Mouse (Mus musculus) adrenal gland, postnatal 10 days (tissue): ENCODE data around the gene Ormdl2. TPM values are rescaled to one million over a fixed set of nuclear protein-coding genes. Genes with fewer than 3 reads are reported as not detected.
"Not testable (repeated sequence)": the region's sequence is repeated elsewhere in the genome, so short reads cannot be mapped to it uniquely, and the experiment has no call there.

Source experiments
- DNase-seq: peaks from one replicate; pipeline ENCODE4 v3.0.0; 2021; ENCODE audit warnings: mixed read lengths
- long read RNA-seq, 2 experiments: library from polyadenylated mRNA; stranded (forward); transcript quantifications; one replicate each; pipeline ENCODE4 v2.0.0; 2021
- total RNA-seq, 2 experiments: library from RNA; stranded (reverse); gene quantifications; 2 replicates each; pipeline ENCODE4 v1.2.3; 2021

The Ormdl2 gene
- total RNA-seq: 10 to 100 TPM; 28.3 to 30.2 TPM
- long read RNA-seq, experiment 1, transcript Ormdl2-201 (4 exons, 1,573 nt): minor isoform, 19 of 57 reads
- long read RNA-seq, experiment 1, transcript Ormdl2-204 (4 exons, 724 nt): major isoform, 21 of 57 reads
- long read RNA-seq, experiment 1, partial matches to known transcripts: 5 of 57 reads
- long read RNA-seq, experiment 1, other reads (novel, unspliced or antisense): 12 of 57 reads
- long read RNA-seq, experiment 2, transcript Ormdl2-204 (4 exons, 724 nt): major isoform, 14 of 34 reads
- long read RNA-seq, experiment 2, transcript Ormdl2-201 (4 exons, 1,573 nt): minor isoform, 10 of 34 reads
- long read RNA-seq, experiment 2, partial matches to known transcripts: 3 of 34 reads
- long read RNA-seq, experiment 2, other reads (novel, unspliced or antisense): 7 of 34 reads

DNA sequence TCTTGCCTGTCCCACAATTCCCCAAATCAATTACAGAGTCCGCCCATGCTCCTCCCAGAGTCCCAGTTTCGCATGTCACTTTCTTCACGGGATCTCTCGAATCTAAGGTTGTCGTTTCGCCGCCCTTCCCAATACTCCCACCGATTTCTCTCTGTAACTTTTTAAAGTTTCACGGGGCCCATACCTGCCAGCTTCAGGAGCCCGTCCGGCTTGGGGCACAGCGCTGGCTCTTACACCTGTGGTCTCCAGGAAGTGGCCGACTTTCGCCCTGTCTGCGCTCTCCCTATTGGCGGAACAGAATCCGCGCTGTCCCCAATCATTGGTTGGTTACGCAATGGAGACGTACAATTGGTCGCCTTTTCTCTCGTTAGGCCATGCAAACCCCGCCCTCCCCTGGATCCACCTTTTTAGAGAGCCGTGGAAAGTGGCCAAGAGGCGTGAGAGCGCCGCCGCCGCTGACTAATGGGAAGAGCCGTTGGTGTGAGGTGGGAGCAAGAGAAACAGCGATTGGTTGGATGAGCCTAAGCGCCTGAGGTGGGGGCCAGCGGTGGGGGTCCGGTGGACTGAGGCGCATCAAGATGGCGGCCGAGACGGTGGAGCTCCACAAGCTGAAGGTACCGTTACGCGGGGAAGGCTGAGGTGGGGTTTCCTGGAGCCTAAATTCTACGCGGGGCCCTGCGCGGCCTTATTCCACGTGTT, at the start of gene Ormdl2:
Ormdl2 (minus strand) TSS at position 288 of the 699 bp plus-strand sequence.
- peak; percentile 98 for DNase-seq

DNA sequence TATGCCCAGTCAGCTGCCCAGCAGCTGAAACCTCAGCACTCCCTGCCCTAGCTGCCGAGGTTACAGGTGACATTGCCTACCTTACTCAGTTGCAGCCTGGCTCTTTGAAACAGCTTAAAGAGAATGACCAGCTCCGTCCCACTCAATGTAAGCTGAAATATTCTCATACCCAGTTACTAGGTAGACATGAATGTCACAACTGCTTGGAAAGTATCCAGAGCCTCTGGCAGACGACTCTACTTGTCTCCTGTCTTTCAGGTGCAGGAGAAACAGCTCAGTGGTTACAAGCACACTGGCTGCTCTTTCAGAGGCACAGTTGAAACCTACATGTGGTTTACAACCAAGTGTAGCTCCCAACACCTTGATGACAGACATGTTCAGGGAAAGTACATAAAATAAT, 48.9 kb upstream of the Ormdl2 start:
- DNase-seq: no peak

DNA sequence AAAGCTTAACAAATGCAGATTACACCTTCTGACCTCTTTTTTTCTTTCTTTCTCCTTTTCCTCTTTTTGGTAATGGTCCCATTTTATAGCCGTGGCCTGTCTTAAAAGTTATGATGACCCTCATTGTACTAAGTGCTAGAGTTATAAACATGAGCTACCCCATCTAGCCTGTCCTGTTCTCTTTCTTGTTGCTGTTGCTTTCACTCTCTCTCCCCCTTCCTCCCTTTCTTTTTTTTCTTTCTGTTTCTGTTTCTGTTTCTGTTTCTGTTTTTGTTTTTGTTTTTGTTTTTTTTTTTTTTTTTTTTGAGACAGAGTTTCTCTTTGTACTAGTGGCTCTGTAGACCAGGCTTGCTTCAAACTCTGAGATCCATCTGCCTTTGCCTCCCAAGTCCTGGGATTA, 45.1 kb upstream of the Ormdl2 start:
- no peak for DNase-seq

DNA sequence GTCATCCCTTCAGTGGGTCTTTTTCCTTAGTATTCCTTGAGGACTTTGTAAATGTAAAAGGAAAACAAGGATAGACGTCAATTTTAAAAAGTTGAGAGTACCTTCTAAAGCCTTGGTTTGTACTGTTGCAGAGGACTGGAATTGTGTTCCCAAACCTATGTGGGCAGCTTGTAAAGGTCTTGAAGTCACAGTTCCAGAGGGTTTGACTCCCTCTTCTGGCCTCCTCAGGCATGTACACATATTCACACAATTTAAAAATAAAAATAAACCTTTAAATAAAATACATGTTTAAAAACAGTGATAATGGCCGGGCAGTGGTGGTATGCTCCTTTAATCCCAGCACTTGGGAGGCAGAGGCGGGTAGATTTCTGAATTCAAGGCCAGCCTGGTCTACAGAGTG, 44.6 kb upstream of the Ormdl2 start:
- DNase-seq: no peak

DNA sequence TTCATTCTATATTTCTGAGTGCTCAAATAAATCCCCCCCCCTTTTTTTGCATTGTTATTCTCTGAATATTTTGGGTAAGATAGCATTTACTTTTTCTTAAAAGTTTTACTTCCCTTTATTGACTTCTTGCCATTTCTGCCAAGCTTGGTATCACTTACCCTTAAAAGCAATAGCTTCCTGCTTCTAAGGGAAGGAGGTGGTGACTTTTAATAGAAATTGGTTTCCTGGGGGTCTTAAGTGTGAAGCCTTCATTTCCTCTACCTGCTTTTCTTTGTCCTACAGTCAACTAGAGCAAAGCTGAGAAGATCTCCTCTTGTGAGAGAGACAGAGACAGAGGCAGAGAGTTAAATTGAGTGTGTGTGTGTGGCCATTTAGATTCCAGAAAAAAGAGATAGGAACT, 39.7 kb upstream of the Ormdl2 start:
- no peak for DNase-seq

DNA sequence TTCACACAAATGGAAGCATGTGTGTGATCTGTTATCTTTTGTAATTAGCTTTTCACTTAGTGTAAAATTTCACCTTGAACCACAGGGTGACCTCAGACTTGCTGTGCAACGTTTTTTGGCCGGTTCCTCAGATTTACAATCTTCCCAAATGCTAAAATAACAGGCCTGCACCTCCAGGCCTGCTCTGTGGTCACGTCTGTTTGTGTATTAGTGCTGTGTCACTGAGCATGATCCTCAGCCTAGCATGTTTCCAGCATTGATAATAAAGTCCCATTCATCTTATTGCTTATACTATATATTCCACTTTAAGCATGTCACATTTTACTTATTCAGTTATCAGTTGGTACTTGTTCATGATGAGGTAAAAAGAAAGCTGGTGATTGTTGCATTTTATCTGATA, 28.9 kb upstream of the Ormdl2 start:
- DNase-seq: no peak

DNA sequence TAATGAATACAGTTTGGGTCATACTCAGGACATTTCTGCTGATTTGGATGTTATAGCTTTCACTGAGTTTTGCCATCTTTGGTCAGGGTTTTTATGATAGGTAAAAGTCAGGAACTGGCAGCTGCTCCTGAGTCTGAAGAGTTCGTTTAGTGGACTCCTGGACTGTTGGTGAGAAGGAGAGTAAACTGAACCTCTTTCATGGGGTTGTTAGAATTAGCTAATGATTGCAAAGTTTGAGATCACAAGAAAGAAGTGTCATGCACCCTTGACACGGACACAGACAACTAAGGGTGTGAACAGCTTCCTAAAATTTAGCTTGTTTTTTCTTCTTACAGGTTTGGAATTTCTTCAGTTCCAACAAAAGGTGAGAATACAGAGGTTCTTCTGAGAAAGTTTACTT, 27.0 kb upstream of the Ormdl2 start:
- no peak for DNase-seq

DNA sequence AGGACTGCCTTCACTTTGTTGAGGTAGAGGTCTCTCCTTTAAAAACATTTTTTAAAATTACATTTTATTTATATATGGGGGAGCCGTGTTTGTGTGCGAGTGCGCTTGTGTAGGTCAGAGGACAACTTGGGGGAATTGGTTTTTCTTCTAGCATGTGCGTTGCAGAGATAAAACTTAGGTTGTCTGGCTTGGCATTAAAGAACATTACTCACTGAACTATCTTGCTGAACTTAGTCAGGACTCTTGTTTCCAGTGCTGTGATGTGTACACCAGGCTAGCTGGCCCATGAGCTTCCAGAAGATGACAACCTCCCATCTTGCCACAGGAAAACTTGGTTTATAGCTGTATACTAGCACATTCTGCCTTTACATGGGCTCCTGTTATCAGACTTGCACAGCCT, 25.2 kb upstream of the Ormdl2 start:
- DNase-seq: no peak

DNA sequence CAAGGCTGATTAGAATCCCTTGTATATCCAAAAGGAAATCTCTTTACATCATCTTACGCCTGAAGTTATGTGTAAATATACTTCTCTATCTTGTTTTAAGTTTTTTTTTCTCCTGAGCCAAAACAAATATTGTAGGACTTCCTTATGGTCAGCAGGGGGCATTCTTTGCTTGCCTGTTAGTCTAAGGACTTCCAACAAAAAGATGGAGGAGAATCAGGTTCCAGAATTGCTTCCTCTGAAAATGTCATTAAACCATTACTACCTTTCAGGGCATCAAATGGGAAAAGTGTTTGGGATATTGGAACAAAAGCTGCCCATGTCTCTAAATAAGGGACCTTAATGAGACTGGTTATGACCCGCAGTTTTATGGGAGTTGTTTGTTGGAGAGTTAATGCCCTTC, 24.1 kb upstream of the Ormdl2 start:
- DNase-seq: peak; percentile 8

DNA sequence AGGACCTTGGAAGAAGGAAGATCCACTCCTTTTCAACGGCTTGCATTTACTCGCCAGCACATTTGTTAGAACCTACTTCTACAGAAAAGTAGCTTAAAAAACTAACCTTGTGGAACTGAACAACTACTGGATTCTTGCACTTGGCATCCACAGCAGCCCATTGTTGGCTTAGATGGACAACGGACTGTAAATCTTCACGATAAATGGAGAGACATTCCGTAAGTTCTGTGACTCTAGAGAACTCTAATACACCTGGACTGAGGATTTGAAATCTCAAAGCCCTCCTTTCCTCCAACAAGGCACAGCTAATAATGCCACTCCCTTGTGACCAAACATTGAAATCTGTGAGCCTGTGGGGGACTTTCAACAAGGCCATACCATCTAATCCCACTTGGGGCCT, 21.8 kb upstream of the Ormdl2 start:
- DNase-seq: no peak

DNA sequence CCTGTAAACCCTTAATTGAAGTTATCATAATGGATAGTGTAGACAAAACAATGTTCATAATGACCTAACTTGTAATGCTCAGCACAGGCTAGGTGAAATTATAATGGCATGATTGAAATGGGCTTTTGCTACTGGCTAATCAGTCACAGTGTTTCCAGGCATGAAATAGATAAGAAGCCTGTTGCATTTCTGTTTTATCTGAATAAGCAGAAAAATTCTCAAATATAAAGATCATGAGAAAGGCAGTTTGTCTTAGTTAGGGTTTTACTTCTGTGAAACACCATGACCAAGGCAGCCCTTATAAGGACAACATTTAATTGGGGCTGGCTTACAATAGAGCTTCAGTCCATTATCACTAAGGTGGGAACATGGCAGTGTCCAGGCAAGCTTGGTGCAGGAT, 19.2 kb upstream of the Ormdl2 start:
- no peak for DNase-seq

DNA sequence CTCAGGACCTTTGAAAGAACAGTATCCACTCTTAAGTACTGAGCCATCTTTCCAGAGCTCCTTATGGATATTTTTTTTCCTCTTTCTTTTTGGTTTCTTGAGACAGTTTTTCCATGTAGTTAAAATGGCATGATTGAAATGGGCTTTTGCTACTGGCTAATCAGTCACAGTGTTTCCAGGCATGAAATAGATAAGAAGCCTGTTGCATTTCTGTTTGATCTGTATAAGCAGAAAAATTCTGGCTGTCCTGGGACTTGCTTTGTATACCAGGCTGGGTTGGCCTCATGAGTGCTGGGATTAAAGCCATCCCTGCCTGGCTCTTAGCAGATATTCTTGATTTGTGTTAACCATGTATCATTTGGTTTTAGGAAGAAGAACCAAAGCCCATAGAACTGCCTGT, 18.0 kb upstream of the Ormdl2 start:
- no peak for DNase-seq

DNA sequence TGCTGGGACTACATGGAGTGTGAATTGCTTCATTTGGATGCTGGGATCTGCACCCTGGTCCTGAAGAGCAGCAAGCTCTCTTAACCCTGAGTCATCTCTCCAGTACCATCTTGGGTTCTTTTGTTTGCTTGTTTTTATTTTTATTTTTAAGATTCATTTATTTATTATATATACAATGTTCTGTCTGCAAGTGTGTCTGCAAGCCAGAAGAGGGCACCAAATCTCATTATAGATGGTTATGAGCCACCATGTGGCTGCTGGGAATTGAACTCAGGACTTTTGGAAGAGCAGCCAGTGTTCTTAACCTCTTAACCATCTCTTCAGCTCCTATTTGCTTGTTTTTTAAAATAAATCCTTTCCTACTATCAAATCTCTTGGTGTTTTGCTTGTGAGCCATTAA, 16.0 kb upstream of the Ormdl2 start:
- no peak for DNase-seq

DNA sequence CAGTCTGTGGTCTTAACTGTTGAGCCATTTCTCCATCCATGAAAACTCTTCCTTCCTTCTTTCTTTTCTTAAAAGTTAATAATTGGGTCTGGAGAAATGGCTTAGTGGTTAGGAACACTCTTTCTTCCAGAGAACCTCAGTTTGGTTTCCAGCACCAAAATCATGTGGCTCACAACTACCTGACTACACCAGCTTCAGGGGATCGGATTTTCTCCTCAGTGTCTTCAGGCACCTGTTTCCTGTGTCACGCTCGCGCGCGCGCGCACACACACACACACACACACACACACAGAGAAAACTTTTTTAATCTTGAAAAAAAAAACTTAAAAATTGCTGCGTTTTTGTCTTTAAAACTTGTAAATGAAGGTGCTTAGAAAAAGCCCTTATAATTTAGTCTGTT, 2.4 kb upstream of the Ormdl2 start:
- no peak for DNase-seq

DNA sequence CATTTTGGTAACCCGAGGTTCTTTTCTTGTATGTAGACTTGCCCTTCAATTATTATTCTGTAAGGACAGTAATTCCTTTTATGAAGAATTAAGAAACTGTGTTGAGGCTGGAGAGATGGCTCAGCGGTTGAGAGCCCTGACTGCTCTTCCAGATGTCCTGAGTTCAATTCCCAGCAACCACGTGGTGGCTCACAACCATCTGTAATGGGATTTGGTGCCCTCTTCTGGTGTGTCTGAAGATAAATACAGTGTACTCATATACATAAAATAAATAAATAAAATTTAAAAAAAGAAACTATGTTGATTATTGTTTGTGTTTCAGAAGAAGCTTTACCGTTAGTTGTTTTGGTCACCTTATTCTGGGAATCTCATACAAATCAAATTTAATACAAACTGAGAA, 1.6 kb upstream of the Ormdl2 start:
- not testable (repeated sequence) for DNase-seq

DNA sequence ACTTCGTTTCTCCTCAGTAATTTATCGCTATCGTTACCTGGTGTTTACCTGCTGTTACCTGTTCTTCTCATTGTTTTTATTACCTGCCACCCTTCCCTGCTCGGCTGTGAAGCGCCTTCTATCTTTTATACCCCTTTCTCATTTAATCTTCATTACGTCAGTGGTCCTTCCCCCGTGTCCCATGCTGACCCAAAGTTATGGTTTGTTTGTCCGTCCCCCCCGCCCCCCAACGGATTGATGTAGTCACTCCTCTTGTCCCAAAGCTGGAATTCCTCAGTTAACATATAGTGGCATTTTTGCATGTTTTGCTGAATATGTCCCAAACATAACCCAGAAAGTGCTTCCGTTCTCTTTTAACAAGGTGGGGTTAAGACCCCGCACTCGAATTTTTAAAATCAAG, 690 bp upstream of the Ormdl2 start:
- DNase-seq: no peak

DNA sequence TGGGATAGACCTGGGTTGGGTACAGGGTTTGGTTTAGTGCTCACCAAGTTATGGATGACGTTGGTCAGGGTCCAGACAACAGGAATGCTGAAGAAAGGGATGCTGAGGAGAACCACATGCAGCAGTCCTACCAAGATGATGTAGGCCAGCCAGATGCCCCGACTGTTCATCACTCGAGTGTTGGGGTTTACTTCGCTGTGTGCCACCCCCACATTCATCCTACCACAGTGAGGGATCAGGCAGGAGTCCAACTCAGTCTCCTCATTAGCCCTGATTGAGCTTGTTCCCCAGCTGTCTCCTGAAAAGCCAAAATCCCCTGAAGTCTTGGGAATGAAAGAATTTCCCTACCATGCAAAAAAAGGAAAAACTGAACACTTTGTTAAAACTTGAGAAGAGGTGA, 1.2 kb downstream of the Ormdl2 start:
- no peak for DNase-seq

DNA sequence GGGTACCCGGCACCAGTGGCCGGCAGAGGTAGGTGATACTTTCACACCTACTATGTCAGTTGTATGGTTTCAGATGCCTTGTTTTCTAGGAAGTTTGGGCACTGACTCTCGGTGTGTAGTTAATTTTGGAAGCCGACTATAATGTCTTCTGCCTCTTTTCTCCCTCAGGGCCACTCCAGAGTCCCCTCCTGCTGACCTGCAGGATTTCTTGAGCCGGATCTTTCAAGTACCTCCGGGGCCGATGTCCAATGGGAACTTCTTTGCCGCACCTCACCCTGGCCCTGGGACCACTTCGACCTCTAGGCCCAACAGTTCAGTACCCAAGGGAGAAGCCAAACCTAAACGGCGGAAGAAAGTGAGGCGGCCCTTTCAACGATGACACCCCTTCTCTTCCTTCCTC, 4.4 kb downstream of the Ormdl2 start, which contains the start of gene Sarnp:
Sarnp (plus strand) TSS at position 301 of the 400 bp plus-strand sequence.
- DNase-seq: no peak

DNA sequence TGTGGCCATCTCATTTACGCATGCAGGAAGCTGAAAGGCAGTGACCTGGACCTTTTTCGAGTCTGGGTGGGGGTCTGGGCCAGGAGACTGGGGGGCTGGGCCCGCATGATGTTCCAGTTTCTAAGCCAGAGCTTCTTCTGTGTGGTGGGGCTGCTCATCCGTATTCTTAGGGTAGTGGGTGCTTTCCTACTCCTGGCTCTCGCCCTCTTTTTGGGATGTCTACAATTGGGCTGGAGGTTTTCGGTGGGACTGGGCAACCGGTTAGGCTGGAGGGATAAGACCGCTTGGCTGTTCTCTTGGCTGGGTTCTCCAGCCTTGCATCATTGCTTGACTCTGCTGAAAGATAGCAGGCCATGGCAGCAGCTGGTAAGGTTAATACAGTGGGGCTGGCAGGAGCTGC, 14.4 kb downstream of the Ormdl2 start:
- no peak for DNase-seq

DNA sequence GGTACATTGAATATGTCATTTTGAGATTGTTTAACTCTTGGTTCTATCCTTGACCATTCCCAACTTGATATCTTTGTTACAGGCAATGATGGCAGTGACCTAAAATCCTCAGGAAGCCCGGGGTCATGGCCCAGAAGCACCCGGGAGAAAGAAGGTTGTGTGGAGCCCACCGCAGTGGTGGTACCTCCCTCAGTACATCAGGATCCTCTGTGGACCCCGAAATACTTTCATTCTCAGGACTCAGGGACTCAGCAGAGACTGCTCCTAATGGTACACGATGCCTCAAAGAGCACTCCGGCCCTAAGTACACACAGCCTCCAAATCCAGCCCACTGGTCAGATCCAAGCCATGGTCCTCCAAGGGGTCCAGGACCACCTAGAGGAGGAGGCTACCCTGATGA, 15.4 kb downstream of the Ormdl2 start:
- no peak for DNase-seq

DNA sequence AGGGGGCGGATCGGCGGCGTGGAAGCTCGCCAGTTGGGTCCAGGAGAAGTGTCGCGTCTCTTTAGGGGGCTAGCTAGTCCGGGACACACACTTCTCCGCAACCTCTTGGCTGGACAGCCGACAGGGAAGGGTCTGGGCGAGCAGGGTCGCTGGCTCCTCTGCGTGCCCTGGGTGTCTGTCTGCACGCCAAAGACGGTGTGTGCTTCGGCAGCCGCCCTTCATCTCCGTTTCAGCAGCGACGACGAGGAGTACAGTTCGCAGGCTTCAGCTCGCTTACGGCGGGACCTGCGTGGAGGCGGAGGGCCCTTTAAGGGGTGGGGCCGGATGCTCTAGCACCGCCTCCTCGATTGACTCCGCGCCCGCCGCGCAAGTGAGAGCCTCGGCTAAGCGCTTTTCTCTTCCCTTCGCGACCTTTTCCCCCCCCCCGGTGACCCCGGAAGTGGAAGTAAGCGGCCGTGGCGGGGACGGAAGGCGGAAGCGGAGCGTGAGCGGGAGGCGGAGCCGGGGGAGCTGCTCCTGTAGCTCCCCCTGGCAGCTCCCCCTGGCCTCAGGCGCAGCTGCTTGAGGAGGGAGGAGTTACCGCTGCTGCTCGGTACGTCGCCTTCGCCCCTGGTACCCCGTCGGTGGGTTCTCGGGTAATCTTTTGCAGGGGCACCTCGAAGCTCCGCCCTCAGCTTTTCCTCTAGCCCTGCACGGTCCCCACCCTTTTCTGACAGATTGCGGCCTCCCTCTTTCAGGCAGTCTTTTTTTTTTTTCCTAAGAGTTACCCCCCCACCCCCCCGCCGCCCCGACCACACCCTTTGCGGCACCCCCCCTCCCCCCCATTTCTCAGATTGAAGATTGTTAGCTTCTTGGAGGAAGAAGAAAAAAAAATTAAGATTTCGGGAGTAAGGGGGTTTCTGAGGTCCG, 16.1 kb downstream of the Ormdl2 start:
- peak; percentile 98 for DNase-seq

DNA sequence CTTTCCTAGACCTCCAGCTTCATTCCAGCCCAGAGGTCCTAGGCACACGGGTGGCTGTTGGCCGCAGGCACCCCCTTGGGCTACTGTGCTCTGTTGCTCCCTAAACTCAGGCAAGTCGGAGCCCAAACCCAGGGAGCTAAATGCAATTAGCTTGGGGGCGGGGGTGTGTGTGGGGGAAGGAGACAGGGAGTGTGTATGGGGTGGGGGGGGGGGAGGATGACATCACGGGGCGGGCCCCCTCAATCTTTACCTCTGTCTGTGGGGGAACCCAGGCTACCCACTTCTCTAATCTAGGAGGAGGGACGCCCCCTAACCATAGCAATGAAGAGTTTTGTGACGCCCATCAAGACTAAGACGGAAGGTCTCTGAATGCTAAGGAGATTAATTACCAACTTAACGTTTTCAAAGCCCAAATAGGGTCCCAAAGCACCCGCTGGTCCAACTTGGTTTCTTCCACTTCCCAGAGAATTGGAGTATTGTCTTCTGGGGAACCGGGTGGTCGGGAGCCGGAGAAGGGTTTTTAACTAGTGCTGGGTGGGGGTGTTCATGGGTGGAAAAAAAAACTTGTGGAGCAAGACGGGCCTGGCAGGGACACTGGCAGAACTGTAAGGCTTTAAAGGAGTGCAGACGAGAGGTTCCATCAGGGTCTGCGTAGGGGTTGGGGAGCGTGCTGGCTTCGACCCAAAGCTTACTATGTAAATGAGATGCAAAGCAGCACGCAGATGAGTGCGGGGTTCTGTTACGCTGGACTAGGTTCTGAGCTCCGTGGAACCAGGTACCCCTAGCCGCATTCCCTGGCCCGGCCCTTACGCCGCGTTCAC, 17.0 kb downstream of the Ormdl2 start, which contains the start of gene Tmem198b:
Tmem198b (minus strand) TSS at position 100 of the 821 bp plus-strand sequence.
- peak; percentile 74 for DNase-seq
